Mouse (Mus musculus) kidney, adult 9 months (tissue): Measurements from ENCODE around the gene Trappc11.
"Not testable (repeated sequence)": the region's sequence is repeated elsewhere in the genome, so short reads cannot be mapped to it uniquely, and the experiment has no call there.

Experiments used
- DNase-seq: peaks from one replicate; pipeline ENCODE4 v3.0.0; 2022

Gene Trappc11

GRCm38 (mm10) chr8:47482354-47483071 lies 50.8 kb downstream of the Trappc11 start:
- peak; percentile 48 for DNase-seq

- no peak for DNase-seq
Measured at GRCm38 (mm10) chr8:47480039-47480438, 53.2 kb downstream of the Trappc11 start.

- peak; percentile 53 for DNase-seq
Measured at GRCm38 (mm10) chr8:47461650-47462049, 71.6 kb downstream of the Trappc11 start.

GRCm38 (mm10) chr8:47459216-47459749 lies 74.0 kb downstream of the Trappc11 start:
- peak; percentile 29 for DNase-seq

GRCm38 (mm10) chr8:47458591-47458990 lies 74.7 kb downstream of the Trappc11 start:
- no peak for DNase-seq

GRCm38 (mm10) chr8:47449211-47449610 lies 84.1 kb downstream of the Trappc11 start:
- not testable (repeated sequence) for DNase-seq

GRCm38 (mm10) chr8:47446312-47447046 lies 86.8 kb downstream of the Trappc11 start, which contains the start of gene Stox2:
Gene Stox2, minus strand, starts transcription at chr8:47446362.
- no peak for DNase-seq
